Mouse (Mus musculus): ENCODE measurements around the gene Sgcd. TPM values are rescaled to one million over a fixed set of nuclear protein-coding genes. Genes with fewer than 3 reads are reported as not detected.

Sgcd gene
- polyA plus RNA-seq, 1 experiment from 2014 or later: 0.09 TPM

GRCm38 (mm10) chr11:47759015-47759414, 229.8 kb downstream of the Sgcd start:
- no peak overlapping the region for H3K4me2 ChIP-seq (ENCODE audit: low read depth, low read length)
- no peak for TF ChIP-seq EP300 (IDR thresholded peaks at IDR 0.05; ENCODE audit: low read depth)
- no peak for TF ChIP-seq CTCF (IDR thresholded peaks at IDR 0.05; ENCODE audit: low read depth)
- ATAC-seq: no peak

GRCm38 (mm10) chr11:47742806-47743205, 246.0 kb downstream of the Sgcd start:
- TF ChIP-seq EP300 (IDR thresholded peaks at IDR 0.05; ENCODE audit: low read depth) (no peak), CTCF (IDR thresholded peaks at IDR 0.05; ENCODE audit: low read depth) (no peak)
- Histone ChIP-seq H3K36me3 (replicated peaks; ENCODE audit: insufficient read depth, low read length) (no peaks in the 10 kb centered on the region), H3K27ac (ENCODE audit: low read depth) (no peak overlapping the region), H3K9me3 (ENCODE audit: low read length) (no peaks in the 10 kb centered on the region), H3K4me2 (ENCODE audit: low read depth, low read length) (no peak overlapping the region), H3K9ac (replicated peaks) (no peak overlapping the region), H3K4me3 (ENCODE audit: low read depth, low read length) (no peak overlapping the region), H3K27me3 (ENCODE audit: insufficient read depth, low read length) (no peaks in the 10 kb centered on the region), H3K4me1 (ENCODE audit: insufficient read depth) (no peaks in the 10 kb centered on the region; the same call in 1 of the 2 replicates)
- DNase-seq: no peak
- ATAC-seq: no peak
- WGBS (ENCODE audit: insufficient replicate concordance): 53% methylated on average over 2 of the region's 2 CpGs

More at GRCm38 (mm10) chr11:47759015-47759414, 229.8 kb downstream of the Sgcd start:
- H3K9ac ChIP-seq (replicated peaks): no peak overlapping the region
- H3K27ac ChIP-seq (ENCODE audit: low read depth): no peak overlapping the region
- no peaks in the 10 kb centered on the region for H3K36me3 ChIP-seq (replicated peaks; ENCODE audit: insufficient read depth, low read length)
- 60% methylated on average over 4 of the region's 4 CpGs for WGBS (ENCODE audit: insufficient replicate concordance)
- H3K4me1 ChIP-seq (ENCODE audit: insufficient read depth): no peaks in the 10 kb centered on the region
- no peaks in the 10 kb centered on the region for H3K27me3 ChIP-seq (ENCODE audit: insufficient read depth, low read length)
- H3K4me3 ChIP-seq (ENCODE audit: low read depth, low read length): no peak overlapping the region
- no peak for DNase-seq
- no peaks in the 10 kb centered on the region for H3K9me3 ChIP-seq (ENCODE audit: low read length)

- Histone ChIP-seq H3K4me3 (ENCODE audit: low read depth, low read length) (no peak overlapping the region), H3K9ac (replicated peaks) (no peak overlapping the region), H3K4me1 (ENCODE audit: insufficient read depth) (no peaks in the 10 kb centered on the region), H3K27ac (ENCODE audit: low read depth) (no peak overlapping the region), H3K36me3 (replicated peaks; ENCODE audit: insufficient read depth, low read length) (no peaks in the 10 kb centered on the region), H3K27me3 (ENCODE audit: insufficient read depth, low read length) (no peaks in the 10 kb centered on the region), H3K9me3 (ENCODE audit: low read length) (no peaks in the 10 kb centered on the region), H3K4me2 (ENCODE audit: low read depth, low read length) (no peak overlapping the region)
- 75% methylated on average over 8 of the region's 8 CpGs for WGBS (ENCODE audit: insufficient replicate concordance)
- DNase-seq (no peak), ATAC-seq (no peak)
- TF ChIP-seq EP300 (IDR thresholded peaks at IDR 0.05; ENCODE audit: low read depth) (no peak), CTCF (IDR thresholded peaks at IDR 0.05; ENCODE audit: low read depth) (no peak)
Observed at GRCm38 (mm10) chr11:47704930-47705787, 283.6 kb downstream of the Sgcd start.

GRCm38 (mm10) chr11:47695611-47696010, 293.2 kb downstream of the Sgcd start:
- no peak for DNase-seq
- no peaks in the 10 kb centered on the region for H3K36me3 ChIP-seq (replicated peaks; ENCODE audit: insufficient read depth, low read length)
- no peak overlapping the region for H3K27ac ChIP-seq (ENCODE audit: low read depth)
- no peak for ATAC-seq
- no peak overlapping the region for H3K9ac ChIP-seq (replicated peaks)
- no peak overlapping the region for H3K4me3 ChIP-seq (ENCODE audit: low read depth, low read length)
- WGBS (ENCODE audit: insufficient replicate concordance): 94% methylated on average over 1 of the region's 1 CpGs
- no peak overlapping the region for H3K4me2 ChIP-seq (ENCODE audit: low read depth, low read length)
- no peaks in the 10 kb centered on the region for H3K4me1 ChIP-seq (ENCODE audit: insufficient read depth)
- no peaks in the 10 kb centered on the region for H3K27me3 ChIP-seq (ENCODE audit: insufficient read depth, low read length)
- no peak for TF ChIP-seq EP300 (IDR thresholded peaks at IDR 0.05; ENCODE audit: low read depth)
- no peak for TF ChIP-seq CTCF (IDR thresholded peaks at IDR 0.05; ENCODE audit: low read depth)
- no peaks in the 10 kb centered on the region for H3K9me3 ChIP-seq (ENCODE audit: low read length)

GRCm38 (mm10) chr11:47658135-47658534, 330.6 kb downstream of the Sgcd start:
- Histone ChIP-seq H3K9me3 (ENCODE audit: low read length) (no peaks in the 10 kb centered on the region), H3K4me3 (ENCODE audit: low read depth, low read length) (no peak overlapping the region), H3K4me2 (ENCODE audit: low read depth, low read length) (no peak overlapping the region), H3K9ac (replicated peaks) (no peak overlapping the region), H3K4me1 (ENCODE audit: insufficient read depth) (no peaks in the 10 kb centered on the region), H3K27me3 (ENCODE audit: insufficient read depth, low read length) (no peaks in the 10 kb centered on the region), H3K36me3 (replicated peaks; ENCODE audit: insufficient read depth, low read length) (no peaks in the 10 kb centered on the region), H3K27ac (ENCODE audit: low read depth) (no peak overlapping the region)
- TF ChIP-seq EP300 (IDR thresholded peaks at IDR 0.05; ENCODE audit: low read depth) (no peak), CTCF (IDR thresholded peaks at IDR 0.05; ENCODE audit: low read depth) (peak; percentile 71)
- WGBS (ENCODE audit: insufficient replicate concordance): 0% methylated on average over 1 of the region's 1 CpGs
- no peak for ATAC-seq
- peak; percentile 63 for DNase-seq

- no peaks in the 10 kb centered on the region for H3K4me1 ChIP-seq (ENCODE audit: insufficient read depth)
- ATAC-seq (no peak), DNase-seq (no peak)
- H3K4me2 ChIP-seq (ENCODE audit: low read depth, low read length): no peak overlapping the region
- H3K4me3 ChIP-seq (ENCODE audit: low read depth, low read length): no peak overlapping the region
- no peak overlapping the region for H3K9ac ChIP-seq (replicated peaks)
- no peaks in the 10 kb centered on the region for H3K36me3 ChIP-seq (replicated peaks; ENCODE audit: insufficient read depth, low read length)
- no peaks in the 10 kb centered on the region for H3K27me3 ChIP-seq (ENCODE audit: insufficient read depth, low read length)
- no peak overlapping the region for H3K27ac ChIP-seq (ENCODE audit: low read depth)
- TF ChIP-seq EP300 (IDR thresholded peaks at IDR 0.05; ENCODE audit: low read depth) (no peak), CTCF (IDR thresholded peaks at IDR 0.05; ENCODE audit: low read depth) (no peak)
- no peaks in the 10 kb centered on the region for H3K9me3 ChIP-seq (ENCODE audit: low read length)
Observed at GRCm38 (mm10) chr11:47645911-47646310, 342.9 kb downstream of the Sgcd start.
